Mouse (Mus musculus) G1E (cell line): Measurements from ENCODE around the gene Tmcc3.

Experiments used
- CTCF ChIP-seq: IDR thresholded peaks from 2 replicates; pipeline ENCODE4 v1.5.1; 2012; ENCODE audit warnings: low read depth, low read length, inconsistent platforms, mixed read lengths
- POLR2AphosphoS5 ChIP-seq: IDR thresholded peaks from 2 replicates; pipeline ENCODE4 v1.6.1; 2012; ENCODE audit warnings: low read depth, low read length, inconsistent platforms; ENCODE audit not compliant: insufficient replicate concordance

DNA sequence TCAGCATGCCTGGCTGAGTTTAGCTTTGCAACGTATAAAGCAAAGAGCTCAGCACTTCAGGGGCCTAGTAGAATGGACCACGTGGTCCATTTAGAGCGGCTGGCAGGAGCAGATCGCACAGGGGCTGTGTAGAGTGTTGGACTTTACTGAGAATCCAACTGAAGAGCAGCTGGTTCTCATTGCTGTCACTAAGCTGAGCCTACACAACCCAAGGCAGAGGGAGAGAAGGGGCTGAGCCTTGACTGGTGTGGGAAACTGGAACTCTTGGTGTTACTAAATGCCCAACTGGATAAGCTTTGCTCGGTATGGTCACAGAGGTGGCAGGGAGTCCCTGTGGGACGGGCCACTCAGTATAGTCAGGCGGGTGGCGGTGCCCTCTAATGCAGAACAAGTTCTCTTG is 89.1 kb downstream of the Tmcc3 start:
- no peak for TF ChIP-seq CTCF
- TF ChIP-seq POLR2AphosphoS5: no peak
